ENCODE assay signal across 10 mouse cellular contexts in the genomic region with DNA sequence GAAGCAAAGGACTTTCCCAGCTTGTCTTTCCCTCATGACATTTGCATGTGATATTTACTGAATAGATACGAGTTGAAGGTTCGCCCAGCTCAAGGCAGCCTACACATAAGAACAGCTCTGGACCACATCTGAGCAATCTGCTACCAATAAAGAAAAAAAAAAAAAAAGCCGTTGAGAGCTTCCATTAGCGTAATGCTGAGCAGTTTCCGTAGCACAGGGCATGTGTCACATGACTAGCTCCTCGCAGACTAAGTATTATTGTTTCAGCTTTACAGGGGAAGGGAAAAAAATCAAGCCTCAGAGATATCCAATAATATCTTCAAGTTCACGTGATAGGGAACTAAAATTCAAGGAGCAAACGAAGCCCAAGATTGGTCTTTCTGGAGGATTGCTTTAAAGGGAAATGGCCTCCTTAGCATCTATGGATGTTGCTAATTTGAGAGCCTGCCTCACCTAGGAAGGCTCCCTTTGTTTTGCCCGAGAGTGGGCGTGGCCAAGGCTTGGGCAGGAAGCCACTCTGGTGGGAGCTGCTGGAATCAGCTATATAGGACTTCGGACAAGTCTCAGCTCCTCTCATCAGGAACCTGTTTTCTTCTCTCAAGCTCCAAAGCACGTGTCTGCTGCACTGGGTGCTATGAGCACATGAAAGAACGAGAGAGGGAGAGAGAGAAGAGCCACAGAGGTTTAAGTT.
DNase-seq lines count a peak whose midpoint lies in the region; ATAC-seq lines count a peak whose summit lies in the region.
"Had no signal": no experiment of that assay in that cellular context is flagged by ENCODE, and none has a peak within 500 bp of the region (broad histone marks: within the 10 kb centered on the region; RNA-seq: fewer than 3 reads in every experiment).

No protein-coding gene starts in this region.

- no peaks in the 10 kb centered on the region for H3K36me3 ChIP-seq in kidney, embryonic 16.5 days (ENCODE audit: insufficient read depth, low read length)
- no peaks in the 10 kb centered on the region for H3K36me3 ChIP-seq in midbrain, embryonic 16.5 days (ENCODE audit: control insufficient read depth, insufficient read depth, low read length)

- WGBS in kidney, embryonic 16.5 days: 26% methylated on average over 13 of the region's 13 CpGs
- 45% methylated on average over 13 of the region's 13 CpGs for WGBS in midbrain, embryonic 16.5 days

- H3K9me3 ChIP-seq in kidney, embryonic 16.5 days (ENCODE audit: low read length): no peaks in the 10 kb centered on the region
- no peaks in the 10 kb centered on the region for H3K9me3 ChIP-seq in midbrain, embryonic 16.5 days (replicated peaks; ENCODE audit: control insufficient read depth, low read length, poor library complexity, severe bottlenecking)

- peak overlapping the region; percentile 60; the same call in 1 of the 2 replicates for H3K27ac ChIP-seq in kidney, embryonic 16.5 days (ENCODE audit: low read length)
- H3K27ac ChIP-seq in midbrain, embryonic 16.5 days (ENCODE audit: low read length): no peak overlapping the region

- H3K4me1 ChIP-seq in kidney, embryonic 16.5 days (ENCODE audit: insufficient read depth, low read length): peaks cover 23% of the 10 kb centered on the region
- H3K4me1 ChIP-seq in midbrain, embryonic 16.5 days (ENCODE audit: control insufficient read depth, insufficient read depth, low read length): 0 out of 2 replicates have a peak, but pooled peaks cover 4% of the 10 kb centered on the region

- H3K4me3 ChIP-seq in kidney, embryonic 16.5 days (ENCODE audit: low read length): peak overlapping the region; percentile 24
- H3K4me3 ChIP-seq in midbrain, embryonic 16.5 days (ENCODE audit: low read depth, low read length): no peak overlapping the region
- H3K4me3 ChIP-seq: myocyte had no signal

- no peaks in the 10 kb centered on the region for H3K27me3 ChIP-seq in kidney, embryonic 16.5 days (ENCODE audit: insufficient read depth, low read length)
- H3K27me3 ChIP-seq in midbrain, embryonic 16.5 days (ENCODE audit: control insufficient read depth, insufficient read depth, low read depth, low read length): no peaks in the 10 kb centered on the region

- intact Hi-C loops in left cerebral cortex, postnatal 10 days (cut with DNase I): no loop called here

- DNase-seq in kidney, postnatal 14 days: no peak
- DNase-seq in brain, adult 2 months (ENCODE audit: low read depth, low spot score): peak; percentile 45
- DNase-seq in forelimb bud, embryonic 11.5 days (ENCODE audit: low read depth, low spot score): peak; percentile 57
- DNase-seq in adrenal gland, adult 18-20 months (ENCODE audit: low spot score in 2 of 2): no peak
- DNase-seq in cerebellum, adult 9-11 months: no peak
- no peak for DNase-seq in left cerebral cortex, postnatal 10 days (ENCODE audit: extremely low spot score in 1 of 2, low spot score in 2 of 2)
- DNase-seq: adrenal gland, adult 2 months had no signal

- peak overlapping the region; percentile 48 for H3K4me2 ChIP-seq in kidney, embryonic 16.5 days (replicated peaks; ENCODE audit: low read depth, low read length)
- H3K4me2 ChIP-seq in midbrain, embryonic 16.5 days (ENCODE audit: low read length): no peak overlapping the region; the same call in 1 of the 2 replicates

- peak; percentile 71; the same call in 1 of the 2 replicates for ATAC-seq in kidney, embryonic 16.5 days (ENCODE audit: low FRiP score, low TSS enrichment)
- peak; percentile 69 for ATAC-seq in midbrain, embryonic 16.5 days

- H3K9ac ChIP-seq in kidney, embryonic 16.5 days (replicated peaks; ENCODE audit: low read length): no peak overlapping the region
- no peak overlapping the region for H3K9ac ChIP-seq in midbrain, embryonic 16.5 days (ENCODE audit: low read depth, low read length)

Comparison
In these comparisons a context has a peak if more than half of its experiments do, and no peak if none do; other contexts are left out.
1. DNase-seq: peak in brain, adult 2 months (single experiment) and forelimb bud, embryonic 11.5 days (single experiment); none in kidney, postnatal 14 days (single experiment), adrenal gland, adult 18-20 months (0 of 2), cerebellum, adult 9-11 months (single experiment) and left cerebral cortex, postnatal 10 days (0 of 2).